Mouse (Mus musculus) ES-E14 (cell line): ENCODE data around the gene Ptpn4. TPM values are rescaled to one million over a fixed set of nuclear protein-coding genes. Genes with fewer than 3 reads are reported as not detected.

Experiments used
- DNase-seq: peaks from one replicate; pipeline ENCODE4 v3.0.0-alpha.2; 2013; ENCODE audit warnings: low read depth, low spot score
- H3K27ac ChIP-seq: 2 replicates; pipeline ENCODE4 v1.5.1; 2012; ENCODE audit warnings: low read depth, mild to moderate bottlenecking, low read length, moderate library complexity, mixed read lengths; ENCODE audit not compliant: poor library complexity, insufficient read depth, severe bottlenecking
- H3K36me3 ChIP-seq: 2 replicates; pipeline ENCODE4 v1.6.1; 2012; ENCODE audit warnings: mild to moderate bottlenecking, low read length, moderate library complexity, mixed read lengths; ENCODE audit not compliant: control insufficient read depth, poor library complexity, insufficient read depth, severe bottlenecking
- H3K4me1 ChIP-seq, 2 experiments: fragments of 150-350 bp in 1 of 2; sonication (generic) in 1 of 2; 2 replicates each; pipeline ENCODE4 v1.6.1; 2012; ENCODE audit warnings: low read length in 2 of 2, mild to moderate bottlenecking in 1 of 2, mixed read lengths in 1 of 2; ENCODE audit not compliant: control insufficient read depth in 2 of 2, insufficient read depth in 2 of 2, poor library complexity in 1 of 2
- H3K4me3 ChIP-seq, 2 experiments: fragments of 150-350 bp in 1 of 2; sonication (generic) in 1 of 2; 2 replicates each; pipeline ENCODE4 v1.5.1; 2012; ENCODE audit warnings: low read length in 2 of 2, low read depth in 1 of 2, mild to moderate bottlenecking in 1 of 2, mixed read lengths in 1 of 2; ENCODE audit not compliant: insufficient read depth in 1 of 2, poor library complexity in 1 of 2, severe bottlenecking in 1 of 2
- H3K9ac ChIP-seq: 2 replicates; pipeline ENCODE4 v1.6.1; 2012; ENCODE audit warnings: low read depth, mild to moderate bottlenecking, low read length, mixed read lengths; ENCODE audit not compliant: poor library complexity, insufficient read depth, severe bottlenecking
- H3K9me3 ChIP-seq: fragments of 150-350 bp; sonication (generic); 2 replicates; pipeline ENCODE4 v1.6.1; 2012; ENCODE audit warnings: low read depth, mild to moderate bottlenecking, low read length; ENCODE audit not compliant: control insufficient read depth, insufficient read depth
- CHD2 ChIP-seq: IDR thresholded peaks from 2 replicates; pipeline ENCODE4 v1.6.1; 2014; ENCODE audit warnings: mild to moderate bottlenecking, low read depth, low read length, inconsistent platforms
- HCFC1 ChIP-seq: IDR thresholded peaks from 2 replicates; pipeline ENCODE4 v1.6.1; 2012; ENCODE audit warnings: low read length, inconsistent platforms, borderline replicate concordance; ENCODE audit not compliant: insufficient read depth
- MAFK ChIP-seq: IDR thresholded peaks from 2 replicates; pipeline ENCODE4 v1.6.1; 2014; ENCODE audit warnings: mild to moderate bottlenecking, low read depth, low read length, inconsistent platforms; ENCODE audit not compliant: insufficient read depth
- ZC3H11A ChIP-seq: IDR thresholded peaks from 2 replicates; pipeline ENCODE4 v1.6.1; 2012; ENCODE audit warnings: low read depth, mild to moderate bottlenecking, inconsistent platforms, low read length, borderline replicate concordance
- ZNF384 ChIP-seq: IDR thresholded peaks from 2 replicates; pipeline ENCODE4 v1.6.1; 2012; ENCODE audit warnings: low read depth, low read length, inconsistent platforms
- in situ Hi-C, 2 experiments: fragments of 600-800 bp; cut with MboI; formaldehyde crosslinking; loops; one replicate each; pipeline ENCODE4 v1.15.1; 2025; ENCODE audit warnings: low sequenced_read_pairs in 2 of 2, inconsistent platforms in 1 of 2; ENCODE audit not compliant: unreplicated experiment in 2 of 2
- total RNA-seq: library from RNA; depleted of rRNA; stranded (reverse); fragments of 300-350 nt; gene quantifications from 2 replicates; pipeline ENCODE4 v1.2.3, GENCODE M21; 2012

Ptpn4 gene
- total RNA-seq, 1 experiment: 17.8 TPM

DNA sequence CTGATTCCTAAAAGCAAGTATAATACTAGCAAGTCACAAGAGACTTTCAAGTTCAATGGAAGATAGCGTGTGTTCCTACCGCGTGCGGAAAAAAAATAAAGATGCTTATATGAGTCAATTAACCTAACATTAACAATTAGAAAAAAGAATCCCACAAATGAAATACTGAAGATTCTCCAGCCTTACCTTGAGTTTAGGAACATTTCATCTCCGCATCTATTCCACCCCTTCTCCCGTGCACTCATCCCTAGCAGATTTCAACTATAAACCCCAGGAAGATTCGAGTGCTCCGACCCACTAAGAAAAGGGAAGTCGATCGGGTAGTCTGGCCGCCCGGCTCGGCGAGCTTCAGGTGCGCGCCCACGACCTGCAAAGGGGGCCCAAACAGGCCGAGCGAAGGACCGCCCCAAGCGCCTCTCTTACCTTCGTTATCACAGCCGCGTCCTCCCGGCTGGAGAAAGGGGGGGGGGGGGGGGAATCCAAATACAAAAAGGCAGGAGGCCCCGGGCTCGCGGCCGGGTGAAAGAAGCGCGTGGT, 866 bp downstream of the Ptpn4 start:
- Histone ChIP-seq H3K9me3 (no peaks in the 10 kb centered on the region), H3K27ac (no peak overlapping the region), H3K4me3 (peak overlapping the region; percentile 81 to 84), H3K36me3 (no peaks in the 10 kb centered on the region), H3K4me1 (no peaks in the 10 kb centered on the region), H3K9ac (peak overlapping the region; percentile 87)
- DNase-seq: no peak
- in situ Hi-C loops: no loop called here
- TF ChIP-seq ZNF384 (no peak), MAFK (no peak), CHD2 (no peak), ZC3H11A (no peak), HCFC1 (no peak)

DNA sequence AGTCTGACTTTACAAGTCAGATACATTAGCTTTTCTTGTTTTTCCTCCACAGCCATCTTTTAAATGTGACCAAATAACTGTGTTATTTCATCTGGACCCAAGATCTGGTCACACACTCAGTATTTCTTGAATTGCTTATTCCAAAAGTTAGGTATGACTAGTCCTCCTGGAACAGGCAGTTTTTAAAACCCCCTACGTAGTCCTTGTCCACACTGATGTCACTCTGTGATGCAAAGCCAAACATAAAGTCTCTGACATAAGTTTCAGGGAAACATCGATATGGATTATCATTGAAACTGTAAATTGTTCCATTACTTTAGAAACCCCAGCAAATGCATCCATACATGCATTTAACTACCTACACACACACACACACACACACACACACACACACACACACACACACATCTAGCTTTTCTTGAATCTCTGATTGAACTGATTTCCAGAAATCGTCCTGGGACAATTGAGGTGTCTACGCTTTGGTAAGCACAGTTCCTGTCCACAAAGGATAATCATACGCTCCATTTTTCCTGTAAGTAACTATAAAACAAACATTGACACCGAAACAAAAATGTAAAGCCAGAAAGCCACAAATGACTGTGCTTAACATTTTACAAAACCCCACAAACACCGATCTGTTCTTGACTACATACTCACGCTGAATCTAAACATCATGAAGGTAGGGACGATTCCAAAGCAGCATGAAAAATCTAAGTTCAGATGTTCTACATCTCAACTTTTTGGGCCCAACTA, 1.5 kb downstream of the Ptpn4 start:
- Histone ChIP-seq H3K27ac (no peak overlapping the region), H3K9me3 (no peaks in the 10 kb centered on the region), H3K4me3 (peak overlapping the region; percentile 81 to 84), H3K4me1 (no peaks in the 10 kb centered on the region), H3K9ac (peak overlapping the region; percentile 40; the same call in 1 of the 2 replicates), H3K36me3 (no peaks in the 10 kb centered on the region)
- TF ChIP-seq ZC3H11A: no peak
- TF ChIP-seq HCFC1: no peak
- TF ChIP-seq MAFK: no peak
- no peak for TF ChIP-seq CHD2
- TF ChIP-seq ZNF384: no peak
- in situ Hi-C loops: no loop called here
- DNase-seq: no peak

DNA sequence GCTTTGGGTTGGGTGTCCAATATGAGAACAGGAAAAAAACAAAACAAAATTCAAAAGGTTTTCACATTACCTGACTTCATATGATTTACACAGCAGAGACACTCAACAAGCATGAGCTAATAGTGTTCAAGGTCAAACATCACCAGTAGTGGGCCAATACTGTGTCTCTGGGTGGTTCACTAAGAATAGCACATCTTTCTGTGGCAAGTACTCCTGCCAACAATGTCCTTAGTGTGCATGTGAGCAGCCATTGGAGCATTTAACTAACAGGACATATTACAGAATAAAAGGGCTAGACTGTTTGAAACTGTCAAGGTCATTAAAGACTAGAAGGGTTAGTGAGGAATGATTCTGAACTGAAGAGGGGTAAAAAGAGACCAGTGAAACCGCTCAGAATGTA, 9.3 kb downstream of the Ptpn4 start:
- Histone ChIP-seq H3K4me1 (no peaks in the 10 kb centered on the region), H3K4me3 (no peak overlapping the region), H3K9me3 (no peaks in the 10 kb centered on the region), H3K36me3 (no peaks in the 10 kb centered on the region; the same call in 1 of the 2 replicates), H3K9ac (no peak overlapping the region), H3K27ac (no peak overlapping the region)
- TF ChIP-seq ZNF384: no peak
- TF ChIP-seq CHD2: no peak
- TF ChIP-seq ZC3H11A: no peak
- no peak for TF ChIP-seq MAFK
- TF ChIP-seq HCFC1: no peak
- DNase-seq: no peak
- in situ Hi-C loops: no loop called here

DNA sequence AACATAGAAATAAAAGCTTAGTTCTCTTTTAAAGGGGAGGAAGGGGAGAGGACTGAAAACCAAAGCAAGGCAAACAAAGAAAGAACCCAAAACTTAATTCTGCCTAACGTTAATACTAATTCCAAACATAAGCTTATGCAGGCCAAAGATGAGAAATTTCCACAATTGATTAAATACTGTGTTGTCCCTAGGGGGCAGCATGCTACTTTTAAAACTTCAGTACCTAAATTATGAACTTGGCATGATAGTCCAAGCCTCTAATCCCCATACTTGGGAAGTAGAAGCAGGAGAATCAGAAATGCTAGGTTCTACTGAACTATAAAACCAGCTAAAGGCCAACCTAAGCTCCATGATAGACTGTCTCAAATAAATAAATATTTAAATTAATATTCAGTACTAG, 18.7 kb downstream of the Ptpn4 start:
- TF ChIP-seq MAFK (no peak), ZC3H11A (no peak), ZNF384 (no peak), HCFC1 (no peak), CHD2 (no peak)

More for the DNA sequence above, 18.7 kb downstream of the Ptpn4 start:
- Histone ChIP-seq H3K9me3 (no peaks in the 10 kb centered on the region), H3K36me3 (no peaks in the 10 kb centered on the region), H3K4me3 (no peak overlapping the region), H3K4me1 (no peaks in the 10 kb centered on the region), H3K9ac (no peak overlapping the region), H3K27ac (no peak overlapping the region)
- no peak for DNase-seq
- in situ Hi-C loops: no loop called here
